Mouse (Mus musculus): ENCODE data around the gene Lgr5.

Gene Lgr5

DNA sequence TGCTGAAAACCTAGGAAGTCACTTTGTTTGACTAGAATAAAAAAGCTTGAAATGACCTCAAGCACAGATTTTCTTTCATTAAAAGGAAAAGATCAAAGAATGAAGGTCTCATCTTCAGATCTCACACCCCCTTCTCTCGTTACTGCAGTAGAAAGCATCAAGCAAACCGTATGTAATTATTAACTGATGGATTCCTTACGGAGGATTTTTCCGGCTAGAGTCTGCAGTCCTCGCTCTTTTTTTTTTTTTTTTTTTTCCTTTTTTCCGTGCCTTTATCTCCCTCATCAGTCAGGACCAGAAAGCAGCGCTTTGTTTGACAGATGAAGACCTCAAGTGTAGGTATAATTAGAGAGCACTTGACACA is 93.8 kb downstream of the Lgr5 start:
- DNase-seq, result no peak

DNA sequence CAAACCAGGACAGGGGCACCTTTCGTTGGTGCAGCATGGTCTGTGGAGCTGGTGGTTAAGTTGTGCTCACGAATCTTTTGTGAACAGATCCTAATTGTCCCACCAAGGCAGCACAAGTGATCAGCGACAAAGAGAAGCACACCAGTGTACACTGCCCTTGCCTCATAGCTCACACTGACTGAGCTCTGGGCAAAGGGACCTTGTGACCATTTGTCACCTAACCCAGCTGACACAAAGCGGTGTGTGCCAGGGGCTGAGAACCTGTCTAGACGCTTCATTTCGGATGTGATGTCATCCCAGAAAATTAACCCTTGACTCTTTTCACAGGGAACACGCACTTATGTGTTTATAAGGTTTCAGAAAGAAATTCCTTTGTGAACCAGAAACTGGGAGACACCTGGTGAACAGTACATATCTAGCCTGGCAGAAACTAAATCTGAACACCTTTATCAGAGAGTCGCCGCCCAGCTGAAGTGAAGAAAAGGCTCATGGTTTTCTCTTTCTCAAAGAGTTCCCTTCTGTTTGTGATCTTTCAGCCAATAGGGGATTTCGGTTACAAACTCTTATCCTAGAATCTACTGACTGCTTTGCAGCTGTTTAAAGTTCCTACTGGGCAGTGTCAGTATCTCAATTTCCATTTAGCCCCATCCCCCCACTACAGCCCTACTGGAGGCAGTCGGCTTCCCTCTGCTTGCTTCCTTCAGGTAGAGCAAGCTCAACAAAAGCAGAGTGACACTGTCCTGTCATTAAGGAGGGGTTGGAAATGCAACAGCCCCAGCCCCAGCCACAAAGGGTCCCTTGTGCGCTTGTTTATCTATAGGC is 94.4 kb downstream of the Lgr5 start:
- DNase-seq, result no peak

DNA sequence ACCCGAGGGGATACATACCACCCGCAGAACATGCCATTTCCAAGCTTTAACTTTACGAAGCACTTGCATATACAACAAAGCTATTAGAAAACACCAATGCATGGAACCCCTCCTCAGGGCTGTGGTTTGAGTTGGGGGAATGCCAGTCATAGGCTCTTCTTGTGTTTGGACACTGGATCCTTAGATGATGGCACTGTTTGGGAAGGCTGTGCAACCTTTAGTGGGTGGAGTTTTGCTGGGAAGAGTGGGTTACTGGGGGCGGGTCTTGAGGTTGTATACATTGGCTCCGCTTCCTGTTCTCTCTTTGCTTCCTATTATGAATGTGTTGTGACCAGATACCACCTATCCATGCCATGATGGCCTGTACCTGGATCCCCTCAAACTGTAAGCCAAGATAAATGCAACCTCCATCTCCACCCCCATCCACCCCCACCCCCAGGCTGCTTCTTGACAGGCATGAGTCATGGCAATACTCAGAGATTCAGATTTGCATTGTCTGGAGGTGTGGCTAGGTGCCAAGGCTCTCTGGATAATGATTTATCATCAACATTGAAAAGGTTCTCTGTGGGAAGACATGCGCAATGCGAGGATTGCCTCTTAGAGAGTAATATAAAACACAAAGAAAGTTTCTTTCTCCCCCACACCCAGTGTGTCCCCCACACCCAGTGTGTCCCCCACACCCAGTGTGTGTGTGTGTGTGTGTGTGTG is 95.6 kb downstream of the Lgr5 start:
- no peak for DNase-seq

DNA sequence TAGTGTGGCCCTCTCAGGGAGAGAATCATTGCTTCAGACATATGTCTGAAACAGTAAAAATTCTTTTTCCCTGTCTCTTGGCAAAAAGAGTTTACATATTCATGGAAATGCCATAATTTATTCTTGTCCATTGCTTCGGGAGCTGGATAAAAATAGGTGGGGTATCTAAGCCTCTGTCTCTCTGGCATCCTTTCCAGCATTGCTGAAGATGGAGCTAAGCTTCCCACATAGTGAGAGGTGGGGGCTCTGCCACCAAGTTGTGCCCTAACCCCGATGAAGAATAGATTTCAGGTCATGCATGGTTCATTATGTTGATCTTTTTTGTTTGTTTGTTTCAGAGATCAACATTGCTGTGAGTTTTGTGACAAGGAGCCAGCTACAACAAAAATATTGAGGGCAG is 102.0 kb downstream of the Lgr5 start:
- DNase-seq, result no peak

DNA sequence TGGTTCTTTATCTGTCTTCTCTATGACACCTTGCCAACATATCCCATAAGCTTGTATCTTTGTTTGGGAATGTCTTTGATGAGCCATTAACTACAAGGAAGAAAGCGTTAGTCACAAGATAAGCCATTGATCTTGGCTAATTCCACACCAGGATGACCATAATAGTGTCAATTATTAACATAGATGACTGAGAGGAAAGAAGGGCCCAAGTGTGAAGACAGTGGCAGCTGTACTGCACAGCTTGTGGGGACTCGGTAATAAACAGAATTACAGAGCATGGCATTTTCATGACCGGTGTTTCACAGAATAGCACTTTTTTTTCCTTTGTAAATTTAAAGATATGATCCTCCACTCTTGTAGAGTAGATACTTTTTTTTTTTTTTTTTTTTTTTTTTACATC is 102.9 kb downstream of the Lgr5 start:
- DNase-seq, result no peak

DNA sequence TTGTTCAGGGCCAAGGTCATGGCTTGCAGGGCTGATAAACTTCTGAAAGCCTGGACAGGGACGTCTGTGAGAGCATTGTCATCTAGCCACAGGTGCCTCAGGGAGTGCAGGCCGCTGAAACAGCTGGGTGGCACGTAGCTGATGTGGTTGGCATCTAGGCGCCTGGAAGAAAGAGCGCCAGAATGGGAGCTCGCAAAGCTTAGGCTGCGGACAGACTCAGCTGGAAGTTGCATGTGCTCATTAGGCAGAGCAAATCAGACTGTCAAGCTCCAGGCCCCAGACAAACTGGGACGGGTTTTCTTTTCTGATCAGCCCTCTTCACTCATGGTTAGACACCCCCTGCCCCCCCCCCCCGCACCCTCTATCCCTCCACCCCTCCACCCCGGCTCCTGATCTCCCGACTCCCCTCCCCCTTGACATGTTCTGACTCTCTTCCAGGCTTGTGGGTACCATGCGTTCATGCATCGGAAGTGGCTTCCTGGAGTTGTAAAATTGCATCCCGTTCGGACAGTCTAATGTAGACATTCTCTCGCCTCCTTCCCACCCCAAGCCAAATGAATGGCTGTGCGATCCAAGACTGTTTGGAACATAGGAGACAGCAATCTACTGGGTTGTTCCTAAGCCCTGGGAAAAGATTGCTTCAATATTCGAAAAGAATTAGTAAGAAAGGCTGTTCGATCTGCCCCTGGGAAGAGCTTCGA is 109.0 kb downstream of the Lgr5 start:
- DNase-seq, result no peak

DNA sequence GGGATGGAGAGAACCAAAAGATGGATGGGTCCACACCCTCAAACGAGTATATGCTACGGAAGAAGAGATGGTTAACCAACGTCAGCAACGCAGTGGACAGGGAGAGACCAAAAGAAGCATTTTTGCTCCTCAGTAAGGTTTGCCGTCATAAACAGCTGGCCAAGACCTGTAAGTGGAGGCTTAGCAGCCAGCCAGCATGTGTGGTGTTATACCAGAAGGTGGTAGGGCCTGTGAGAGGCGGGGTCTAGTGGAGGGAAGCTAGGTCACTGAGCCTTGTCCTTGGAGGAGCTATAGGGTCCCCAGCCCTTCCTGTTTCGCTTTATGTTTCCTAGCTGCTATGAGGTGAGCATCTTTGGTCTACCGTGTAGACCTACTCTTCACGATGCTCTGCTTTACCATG is 111.1 kb downstream of the Lgr5 start:
- no peak for DNase-seq

DNA sequence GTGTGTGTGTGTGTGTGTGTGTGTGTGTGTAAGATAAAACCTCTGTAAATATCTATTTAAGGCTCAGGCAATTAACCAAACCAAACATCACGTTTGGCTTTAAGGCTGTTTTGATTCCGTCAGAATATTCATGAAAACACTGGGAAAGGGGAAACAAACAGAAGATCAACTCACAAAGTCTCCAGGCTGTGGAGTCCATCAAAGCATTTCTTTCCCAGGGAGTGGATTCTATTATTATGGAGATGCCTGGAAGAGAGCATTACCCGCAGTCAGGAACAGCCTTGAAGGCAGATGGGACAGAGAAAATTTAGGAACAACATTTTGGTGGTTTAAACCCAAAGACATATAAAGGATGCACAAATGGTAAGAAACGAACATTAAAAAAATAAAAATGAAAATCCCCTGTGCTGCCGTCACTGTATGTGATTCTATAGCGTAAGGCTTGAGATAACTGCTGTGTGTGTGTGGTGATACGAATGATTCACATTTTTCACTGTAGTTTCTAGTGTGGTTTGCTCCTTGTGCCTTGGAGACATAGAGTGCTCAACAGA is 112.5 kb downstream of the Lgr5 start:
- no peak for DNase-seq

DNA sequence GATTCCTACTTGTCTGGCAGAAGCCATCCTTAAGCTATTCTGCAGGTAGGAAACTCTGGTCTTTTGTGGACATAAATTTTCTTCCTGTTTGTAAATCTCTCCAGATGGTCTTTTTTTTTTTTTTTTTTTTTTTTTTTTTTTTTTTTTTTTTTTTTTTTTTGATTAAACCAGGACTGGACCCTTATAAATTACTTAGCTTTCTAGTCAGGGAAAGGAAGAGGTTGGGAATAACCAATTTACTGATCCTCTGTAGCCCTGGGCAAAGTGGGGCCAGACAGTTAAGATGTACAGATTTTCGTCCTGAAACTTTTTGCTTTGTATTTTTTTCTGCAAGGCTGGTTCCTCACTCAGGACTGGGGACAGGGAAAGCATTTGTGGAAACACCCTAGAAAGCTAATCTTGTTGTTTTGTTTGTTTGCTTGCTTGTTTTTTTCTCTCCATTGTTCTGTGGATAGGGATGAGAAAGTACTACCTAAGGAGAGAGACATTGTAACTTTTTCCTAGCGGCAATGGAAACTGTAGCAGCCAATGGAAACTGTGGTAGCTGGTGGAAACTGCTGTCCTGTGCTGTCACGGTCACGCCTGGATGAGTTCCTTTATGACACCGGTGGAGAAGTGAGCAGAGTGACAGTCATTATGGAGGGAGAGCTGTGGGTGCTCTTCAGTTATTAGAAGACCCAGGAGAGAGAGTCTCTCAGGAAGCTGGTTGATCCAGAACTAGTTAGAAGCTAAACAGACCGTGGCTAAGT is 114.2 kb downstream of the Lgr5 start:
- DNase-seq, result no peak

DNA sequence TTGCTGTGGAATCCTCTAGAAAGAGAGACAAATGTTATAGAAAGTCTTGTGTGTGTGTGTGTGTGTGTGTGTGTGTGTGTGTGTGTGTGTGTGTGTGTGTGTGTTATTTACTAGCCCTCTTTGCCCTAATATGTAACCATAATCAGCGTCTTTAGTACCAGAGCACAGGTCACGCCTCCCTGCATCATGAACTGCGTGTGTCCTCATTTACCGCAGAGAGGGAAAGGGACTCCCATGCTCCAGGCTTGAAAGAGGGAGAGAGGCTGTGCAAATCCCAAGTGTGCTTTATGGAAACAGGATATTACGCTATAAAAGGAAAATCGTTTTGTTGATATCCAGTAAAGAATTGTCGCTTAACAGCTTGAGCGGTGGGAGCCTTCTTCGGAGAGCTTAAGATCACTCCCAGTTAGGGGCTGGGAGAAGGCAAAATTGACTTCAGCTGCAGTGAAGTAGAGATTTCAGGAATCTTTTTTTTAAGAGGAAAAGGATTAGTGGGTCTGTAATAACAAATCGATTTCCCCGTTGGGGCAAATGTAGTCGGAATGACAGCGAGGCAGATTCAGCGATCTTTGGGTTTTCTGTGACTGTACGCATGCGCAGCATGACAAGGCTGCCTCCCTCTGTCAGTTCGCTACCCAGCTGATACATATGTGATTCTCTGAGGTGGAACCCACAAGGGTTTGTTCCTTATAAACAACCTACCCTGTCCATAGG is 116.8 kb downstream of the Lgr5 start:
- DNase-seq, result no peak

DNA sequence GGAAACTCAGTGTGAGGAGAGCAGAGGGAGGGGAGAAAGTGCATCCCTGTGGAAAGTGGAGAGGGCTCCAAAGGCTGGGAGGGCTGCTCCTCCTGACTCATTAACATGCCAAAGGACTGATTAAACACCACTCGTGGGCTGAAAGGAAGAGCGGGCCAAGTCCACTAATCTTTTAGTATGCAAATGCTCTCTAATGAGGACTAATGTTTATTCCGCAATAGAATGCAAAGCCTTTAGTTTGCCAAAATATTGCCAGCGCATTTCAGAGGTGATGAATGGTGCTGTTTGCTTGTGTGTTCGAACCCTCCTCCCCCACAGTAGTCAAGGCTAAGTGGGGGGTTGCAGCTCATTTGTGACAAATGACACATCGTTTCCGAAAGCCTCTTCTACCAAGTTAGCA is 118.5 kb downstream of the Lgr5 start:
- DNase-seq, result no peak

DNA sequence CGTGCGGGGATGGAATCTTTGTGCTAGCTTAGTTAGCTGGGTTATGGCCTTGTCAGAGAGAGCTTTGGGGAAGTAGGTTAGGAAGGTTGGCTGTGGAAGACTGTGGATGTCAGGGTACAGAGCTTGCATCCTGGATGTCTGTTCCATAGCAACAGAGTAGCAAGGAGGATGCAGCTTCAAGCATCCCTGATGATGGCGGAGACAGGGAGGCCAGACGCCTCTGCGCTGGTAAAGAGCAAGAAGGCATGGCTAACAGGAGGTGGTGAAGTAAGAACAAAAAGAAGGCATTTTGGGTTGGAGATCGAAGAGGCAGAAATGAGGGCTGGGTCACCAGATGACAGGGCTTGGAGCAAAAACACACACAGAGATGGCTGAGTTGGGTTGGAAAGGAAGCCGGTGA is 118.9 kb downstream of the Lgr5 start:
- DNase-seq, result no peak

DNA sequence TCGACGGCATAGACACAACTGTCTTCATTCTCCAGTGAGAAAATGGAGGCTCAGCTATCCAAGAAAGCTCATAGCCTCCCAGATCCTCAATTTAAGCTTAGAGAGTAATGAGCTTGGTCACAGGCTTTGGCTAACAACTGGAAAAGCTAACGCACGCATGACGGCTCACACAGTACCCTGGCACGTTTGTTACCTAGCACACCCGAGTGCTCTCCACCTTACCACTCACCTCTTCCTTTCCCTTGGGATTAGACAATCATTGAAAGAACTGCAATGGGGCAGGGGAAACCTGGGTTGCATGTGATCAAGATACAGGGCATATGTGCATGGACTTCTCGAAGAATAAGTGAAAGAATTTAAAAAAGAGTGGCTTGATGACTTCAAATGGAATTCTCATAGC is 119.6 kb downstream of the Lgr5 start:
- DNase-seq, result no peak

DNA sequence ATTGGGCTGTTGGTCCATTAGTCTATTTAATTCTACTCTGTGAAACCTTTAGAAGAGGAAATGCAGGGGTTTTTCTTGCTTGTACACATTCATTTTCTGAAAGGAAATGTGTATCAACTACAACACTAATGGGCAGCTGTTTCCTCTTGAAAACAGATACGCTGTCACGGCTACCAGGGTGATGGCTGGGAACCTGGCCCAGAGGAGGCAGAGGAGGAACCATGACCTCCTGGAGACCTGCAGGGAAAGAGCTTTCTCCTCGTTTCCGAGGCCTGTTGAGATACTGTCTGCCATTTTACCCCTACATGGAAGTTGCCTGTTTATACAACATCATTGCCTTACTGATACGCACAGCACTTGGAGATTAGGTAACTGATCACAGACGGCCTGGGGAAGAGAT is 121.8 kb downstream of the Lgr5 start:
- DNase-seq, result no peak

DNA sequence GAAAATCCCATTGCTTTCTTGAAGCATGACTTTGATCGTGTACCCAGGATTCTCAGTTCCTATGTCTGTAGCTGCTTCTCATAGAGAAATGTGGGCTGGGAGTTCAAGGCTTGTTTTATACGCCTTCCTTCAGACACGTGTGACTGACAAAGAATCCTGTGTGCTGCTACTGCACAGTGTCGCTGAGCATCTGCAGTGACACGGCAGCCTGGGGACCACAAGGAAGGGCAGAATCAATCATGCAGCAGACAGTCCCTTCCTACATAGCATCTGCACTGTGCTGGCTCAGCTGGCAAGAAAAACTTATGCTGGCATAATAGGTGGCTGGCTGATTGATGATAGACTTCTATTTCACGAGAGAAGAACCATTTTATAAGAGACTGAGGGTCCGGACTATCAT is 122.5 kb downstream of the Lgr5 start:
- DNase-seq, result no peak

DNA sequence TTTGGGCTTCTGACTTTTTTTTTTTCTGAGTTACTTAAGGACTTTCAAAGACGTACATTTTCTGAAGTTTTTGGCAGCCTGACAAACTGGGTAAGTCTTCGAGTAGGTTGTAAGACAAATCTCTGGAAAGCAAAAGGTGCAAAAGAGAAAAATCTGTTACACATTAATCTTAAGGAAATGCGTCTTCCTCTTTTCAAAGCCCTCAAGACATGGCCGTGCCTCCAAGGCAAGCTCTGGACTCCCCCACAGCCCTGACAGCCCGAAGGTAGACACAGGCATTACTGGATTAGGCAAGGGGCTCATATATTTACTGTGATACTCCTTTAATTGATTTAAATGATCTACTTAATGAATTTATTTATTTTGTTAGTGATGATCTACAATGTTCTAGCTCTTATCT is 124.9 kb downstream of the Lgr5 start:
- no peak for DNase-seq

DNA sequence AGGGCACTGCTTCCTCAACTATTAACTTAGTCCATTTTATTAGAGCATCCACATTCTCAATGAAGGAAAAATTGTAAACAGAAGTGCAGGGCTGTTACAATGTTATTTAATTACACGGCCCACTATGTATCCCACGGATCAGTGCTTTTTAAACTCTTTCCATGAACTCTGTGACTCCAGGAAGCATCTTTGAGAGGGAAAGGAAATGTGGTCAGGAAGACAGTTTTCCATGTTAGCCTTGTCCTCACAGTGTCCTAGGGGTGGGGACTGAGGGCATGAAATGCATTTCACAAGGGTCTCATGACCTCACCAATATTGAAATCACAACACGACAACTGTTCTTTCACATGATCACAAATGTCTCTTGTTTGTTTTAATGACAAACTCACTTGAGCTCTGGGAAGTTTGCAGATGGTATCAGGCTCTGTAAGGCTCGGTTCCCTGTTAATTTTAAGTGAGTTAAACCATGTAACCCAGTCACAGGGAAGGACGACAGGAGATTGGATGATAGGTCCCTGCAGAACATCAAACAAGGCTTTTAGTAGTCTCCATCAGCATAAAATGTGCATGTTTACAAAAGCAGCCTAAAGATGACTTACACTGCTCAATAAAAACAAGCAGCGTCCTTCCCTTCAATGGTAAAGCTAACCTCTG is 130.1 kb downstream of the Lgr5 start:
- DNase-seq, result no peak

DNA sequence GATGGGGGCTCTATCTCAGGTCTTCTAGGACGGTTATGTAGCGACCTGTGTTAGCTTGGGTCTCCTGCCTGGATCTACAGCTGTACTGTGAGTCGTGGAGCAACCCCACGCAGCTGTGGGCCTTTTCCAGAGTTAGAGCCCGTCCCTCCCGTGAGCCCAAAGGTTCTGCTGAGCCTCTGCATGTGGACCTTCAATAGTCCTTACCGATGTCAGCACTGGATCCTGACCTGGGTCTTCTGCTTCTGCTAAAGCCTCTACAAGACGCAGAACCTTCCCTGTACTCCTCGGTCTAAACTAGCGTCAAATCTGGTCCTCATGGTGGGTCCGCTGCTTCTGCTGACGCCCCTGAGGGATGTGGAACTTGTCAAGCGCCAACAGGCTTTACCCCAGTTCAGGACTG is 139.0 kb downstream of the Lgr5 start:
- DNase-seq, result no peak

DNA sequence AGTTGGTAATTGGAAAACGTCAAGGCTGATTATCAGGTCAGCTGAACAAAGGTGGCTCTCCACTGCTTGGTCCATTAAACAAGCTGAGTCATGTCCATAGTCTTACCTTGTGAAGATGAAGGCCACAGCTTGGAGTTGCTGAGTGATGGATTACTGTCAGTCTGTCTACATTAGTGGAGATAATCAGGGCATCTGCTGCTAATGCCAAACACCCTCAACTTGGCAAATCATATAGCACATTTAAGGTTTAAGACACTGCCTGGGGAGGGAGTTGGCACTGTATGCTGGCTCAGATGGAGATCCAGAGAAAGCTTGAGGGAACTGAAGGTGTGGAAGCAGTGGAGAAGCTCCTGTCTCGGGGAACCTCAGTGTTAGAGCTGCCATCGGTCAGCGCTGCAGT is 150.3 kb downstream of the Lgr5 start:
- DNase-seq, result no peak

DNA sequence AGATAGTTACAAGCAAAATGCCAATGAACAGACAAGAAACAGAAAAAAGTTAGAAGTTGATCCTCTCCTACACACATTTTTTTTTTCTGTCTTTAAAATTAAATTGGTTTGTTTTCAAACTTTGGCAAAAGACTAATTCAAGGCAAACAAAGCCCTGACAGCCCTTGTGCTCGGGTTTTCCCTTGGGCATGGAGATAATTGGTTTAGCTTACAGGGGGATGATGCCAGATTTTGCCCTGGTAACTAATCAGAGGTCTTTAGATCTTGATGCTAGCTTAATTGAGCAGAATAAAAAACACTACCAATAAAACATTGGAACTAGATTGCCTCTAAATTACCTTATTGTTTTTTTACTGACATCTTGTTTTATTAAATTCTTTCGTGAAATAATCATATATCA is 162.2 kb downstream of the Lgr5 start:
- DNase-seq, result no peak

DNA sequence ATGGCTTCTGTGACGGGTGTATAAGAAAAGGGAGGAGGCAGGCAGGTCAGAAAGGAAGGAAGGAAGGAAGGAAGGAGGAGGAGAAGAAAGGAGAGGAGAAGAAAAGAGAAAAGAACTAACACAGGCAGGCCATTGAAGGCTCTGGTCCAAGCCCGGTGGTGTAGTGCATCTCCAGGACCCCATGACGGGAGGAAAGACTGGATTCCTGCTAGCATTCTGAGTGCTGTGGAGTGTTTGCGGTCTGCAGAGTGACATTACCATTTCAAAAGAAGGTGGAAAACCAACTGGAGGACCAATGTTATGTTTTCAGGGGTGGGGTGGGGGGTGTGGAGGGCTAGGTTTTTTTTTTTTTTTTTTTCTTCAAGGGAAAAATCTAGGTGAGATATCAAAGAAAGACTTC is 165.6 kb downstream of the Lgr5 start:
- DNase-seq, result no peak

DNA sequence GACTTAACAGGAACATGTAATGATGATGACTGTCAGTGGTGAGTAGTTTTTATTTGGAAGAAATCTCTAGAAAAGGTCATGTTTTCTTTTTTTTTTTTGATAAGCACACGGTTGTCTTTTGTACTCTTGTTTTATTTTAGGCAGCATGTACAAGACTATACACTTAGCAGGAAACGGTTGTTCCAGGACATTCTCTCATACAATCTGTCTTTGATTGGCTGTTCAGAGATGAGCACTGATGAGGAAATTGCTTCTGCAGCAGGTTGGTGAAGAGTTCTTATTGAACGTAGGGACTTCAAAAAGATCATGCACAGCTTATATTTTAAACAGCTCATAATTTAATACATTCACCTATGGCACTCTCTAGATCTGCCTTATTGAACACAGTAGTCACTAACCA is 173.5 kb downstream of the Lgr5 start:
- no peak for DNase-seq
